Mouse (Mus musculus) ovary, adult 18-20 months (tissue): ENCODE measurements around the gene Ankrd10.
"Not testable (repeated sequence)": the region's sequence is repeated elsewhere in the genome, so short reads cannot be mapped to it uniquely, and the experiment has no call there.

ENCODE experiments used
- DNase-seq: peaks from one replicate; pipeline ENCODE4 v3.0.0; 2022; ENCODE audit warnings: low spot score, mixed read lengths

Gene Ankrd10

DNA sequence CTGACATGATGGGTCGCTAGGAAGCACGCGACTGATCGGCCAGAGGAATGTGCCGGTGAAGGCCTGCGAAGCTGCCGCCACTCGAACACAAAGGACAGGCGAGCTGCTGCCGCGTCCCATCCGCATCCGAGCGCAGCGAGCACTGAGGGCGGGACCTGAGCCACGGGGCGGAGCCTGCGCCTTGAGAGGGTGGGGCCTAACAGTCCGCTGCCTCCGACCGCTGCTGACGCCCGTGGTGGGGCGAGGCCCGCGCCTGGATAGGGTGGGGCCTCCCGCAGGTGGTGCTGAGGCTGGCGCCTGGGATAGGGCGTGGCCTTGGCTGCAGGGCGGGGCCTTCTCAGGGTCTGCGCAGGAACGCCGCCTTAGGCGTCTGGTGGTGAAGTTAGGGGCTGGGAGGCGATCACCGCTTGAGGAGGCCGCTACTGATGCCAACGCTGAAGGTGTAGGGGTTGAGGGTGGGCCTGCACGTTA lies at the start of gene Ankrd10:
Ankrd10 (minus strand) TSS at position 147 of the 471 bp plus-strand sequence.
- peak; percentile 98 for DNase-seq

DNA sequence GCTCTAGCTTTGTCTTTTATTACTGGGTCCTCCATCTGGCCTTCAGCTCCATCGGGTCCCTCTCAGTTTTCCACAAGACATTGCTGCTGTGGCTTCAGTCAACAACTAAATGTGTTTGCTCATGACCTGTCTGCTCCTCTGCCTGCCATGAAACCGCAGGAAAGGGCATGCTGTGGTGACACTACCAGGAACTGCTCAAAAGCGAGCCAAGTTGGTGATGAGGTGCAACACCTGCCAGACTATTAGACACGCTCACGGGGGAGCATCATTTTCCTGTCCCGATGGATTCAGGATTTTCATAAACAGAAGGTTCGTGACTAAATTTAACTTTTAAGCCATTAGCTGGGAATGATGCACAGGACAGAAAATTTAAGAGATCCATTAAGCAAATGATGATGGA lies 49.0 kb upstream of the Ankrd10 start:
- DNase-seq: no peak

DNA sequence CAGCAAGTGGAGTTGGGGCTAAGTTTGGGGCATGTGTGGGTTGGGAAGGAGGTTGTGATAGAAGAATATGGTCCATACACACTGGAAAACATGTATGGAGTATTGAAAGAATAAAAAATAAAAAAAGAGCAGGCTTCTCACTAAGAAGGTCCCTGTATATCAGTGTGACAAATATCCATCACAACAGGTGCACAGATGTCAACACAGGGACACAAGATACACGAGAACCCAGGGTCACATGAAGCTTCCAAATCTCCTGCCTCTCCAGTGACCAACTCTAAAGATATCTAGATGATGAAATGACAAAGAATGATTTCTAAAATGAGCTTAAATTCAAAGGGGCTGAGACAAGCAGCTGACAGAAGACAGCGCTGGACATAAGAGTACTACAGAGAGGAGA lies 32.8 kb upstream of the Ankrd10 start:
- DNase-seq: no peak

DNA sequence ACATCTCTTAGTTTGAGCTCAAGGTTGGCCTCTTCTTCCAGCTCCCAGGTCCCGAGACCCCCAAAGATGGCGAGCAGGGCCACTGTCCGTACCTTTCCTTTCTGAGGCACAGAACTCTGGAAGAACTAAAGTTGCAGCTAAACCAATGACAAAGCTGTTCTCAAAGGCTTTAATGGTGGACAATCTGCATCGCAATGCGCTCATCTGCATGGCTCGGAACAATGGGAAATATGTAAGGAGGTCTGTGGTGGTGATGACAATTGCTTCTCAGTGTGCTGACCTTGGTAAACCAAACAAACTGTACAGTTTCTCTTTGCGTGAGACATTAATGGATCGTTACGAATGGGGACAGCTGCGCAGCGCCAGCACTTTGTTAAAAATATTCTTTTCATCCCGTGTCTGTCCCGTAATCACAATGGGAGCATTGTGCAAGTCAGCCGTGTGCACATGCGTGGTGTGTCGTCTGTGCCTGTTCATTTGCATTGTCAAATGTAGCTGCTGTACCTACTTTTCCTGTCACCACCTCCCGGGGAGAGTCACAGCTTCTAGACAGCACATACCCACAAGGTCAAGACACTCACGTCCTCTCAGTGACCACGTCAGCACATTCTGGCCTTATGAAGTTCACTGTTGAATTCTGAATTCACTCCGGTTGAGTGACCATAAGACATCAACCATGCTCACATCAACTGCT lies 30.6 kb upstream of the Ankrd10 start:
- not testable (repeated sequence) for DNase-seq

DNA sequence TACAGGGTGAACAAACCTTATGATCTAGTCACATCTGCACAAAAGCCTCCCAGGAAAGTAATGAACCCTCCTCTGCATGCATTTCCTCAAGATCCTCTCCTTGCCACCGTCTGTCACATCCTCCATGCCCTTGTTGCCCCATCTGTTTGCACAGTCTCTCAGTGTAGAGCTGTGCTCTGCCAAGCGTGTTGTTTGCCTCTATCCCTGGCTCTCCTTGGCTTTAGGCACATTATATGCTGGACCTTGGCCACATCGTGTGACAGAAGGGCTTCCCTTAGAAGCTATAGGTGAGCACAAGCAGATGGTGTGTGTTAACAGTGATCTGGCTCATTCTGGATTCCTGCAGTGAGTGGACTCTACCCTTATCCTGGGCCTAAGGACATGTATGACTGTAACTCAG lies 26.4 kb upstream of the Ankrd10 start:
- no peak for DNase-seq

DNA sequence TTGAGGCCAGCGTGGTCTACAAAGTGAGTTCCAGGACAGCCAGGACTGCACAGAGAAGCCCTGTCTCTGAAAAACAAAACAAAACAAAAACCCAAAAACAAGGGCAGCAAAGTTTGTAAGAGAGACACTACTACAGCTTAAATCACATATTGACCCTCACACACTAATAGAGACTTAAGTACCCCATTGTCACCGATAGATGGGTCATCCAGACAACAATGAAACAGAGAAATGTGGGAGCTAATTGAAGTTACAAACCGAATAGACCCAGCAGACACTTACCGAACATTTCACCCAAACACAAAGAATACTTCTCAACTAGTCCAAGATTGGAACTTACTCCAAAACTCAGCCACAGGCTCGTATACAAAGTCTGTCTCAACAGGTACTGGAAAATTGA lies 14.5 kb upstream of the Ankrd10 start:
- no peak for DNase-seq

DNA sequence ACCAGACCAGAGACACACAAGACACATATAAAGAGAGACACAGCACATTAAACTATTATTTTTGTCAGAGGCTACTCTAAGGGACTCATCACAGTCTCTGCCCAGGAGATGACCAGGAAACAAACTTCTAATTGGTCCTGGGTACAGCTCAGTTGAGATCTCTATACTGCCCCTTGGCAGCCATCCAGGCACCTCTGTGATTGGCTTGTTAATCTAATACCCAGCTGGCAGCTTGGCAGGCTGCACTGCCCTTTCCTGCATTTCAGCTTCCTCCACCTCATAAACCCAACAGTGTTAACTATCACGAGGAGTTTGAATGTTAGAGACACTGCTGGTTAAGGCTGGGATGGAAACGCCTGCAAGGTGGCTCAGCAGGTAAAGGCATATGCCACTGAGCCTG lies 7.6 kb upstream of the Ankrd10 start:
- no peak for DNase-seq

DNA sequence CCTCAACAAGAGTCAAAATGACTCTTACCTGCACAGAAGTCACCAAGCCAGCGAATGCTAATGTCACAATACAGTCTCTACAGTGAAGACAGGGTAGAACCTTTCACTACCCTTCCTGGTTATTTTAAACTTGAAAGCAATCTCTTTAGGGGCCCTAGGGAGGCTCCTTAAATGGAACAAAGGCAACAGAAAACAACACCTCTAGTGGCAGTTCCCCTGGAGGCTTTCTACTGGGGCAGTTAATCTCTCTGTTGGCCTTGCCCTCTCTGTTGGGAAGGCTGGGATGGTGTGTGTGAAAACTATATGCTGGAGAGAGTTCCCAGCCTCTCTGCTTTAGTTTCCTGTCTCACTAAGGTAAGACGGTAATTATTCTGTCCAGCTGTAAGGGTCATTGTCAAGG lies 5.0 kb upstream of the Ankrd10 start:
- no peak for DNase-seq

DNA sequence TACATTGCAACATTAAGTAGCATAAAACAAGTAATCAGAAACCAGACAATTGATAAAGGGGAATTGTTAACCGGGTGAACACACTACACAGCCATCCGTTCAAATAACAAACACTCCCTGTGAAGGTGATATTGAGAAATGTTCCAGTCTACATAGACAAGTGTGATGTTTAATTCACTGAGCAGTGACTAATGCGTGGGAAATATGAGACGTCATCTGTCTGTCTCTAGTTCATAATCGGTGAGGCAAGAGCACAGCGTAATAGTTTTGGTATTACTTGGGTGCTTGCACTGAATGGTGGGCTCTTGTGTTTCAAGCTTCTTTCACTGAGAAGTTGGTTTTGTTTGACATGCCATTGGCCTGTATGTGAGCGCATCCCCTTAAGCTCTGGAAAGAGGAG lies 2.0 kb upstream of the Ankrd10 start:
- DNase-seq: no peak

DNA sequence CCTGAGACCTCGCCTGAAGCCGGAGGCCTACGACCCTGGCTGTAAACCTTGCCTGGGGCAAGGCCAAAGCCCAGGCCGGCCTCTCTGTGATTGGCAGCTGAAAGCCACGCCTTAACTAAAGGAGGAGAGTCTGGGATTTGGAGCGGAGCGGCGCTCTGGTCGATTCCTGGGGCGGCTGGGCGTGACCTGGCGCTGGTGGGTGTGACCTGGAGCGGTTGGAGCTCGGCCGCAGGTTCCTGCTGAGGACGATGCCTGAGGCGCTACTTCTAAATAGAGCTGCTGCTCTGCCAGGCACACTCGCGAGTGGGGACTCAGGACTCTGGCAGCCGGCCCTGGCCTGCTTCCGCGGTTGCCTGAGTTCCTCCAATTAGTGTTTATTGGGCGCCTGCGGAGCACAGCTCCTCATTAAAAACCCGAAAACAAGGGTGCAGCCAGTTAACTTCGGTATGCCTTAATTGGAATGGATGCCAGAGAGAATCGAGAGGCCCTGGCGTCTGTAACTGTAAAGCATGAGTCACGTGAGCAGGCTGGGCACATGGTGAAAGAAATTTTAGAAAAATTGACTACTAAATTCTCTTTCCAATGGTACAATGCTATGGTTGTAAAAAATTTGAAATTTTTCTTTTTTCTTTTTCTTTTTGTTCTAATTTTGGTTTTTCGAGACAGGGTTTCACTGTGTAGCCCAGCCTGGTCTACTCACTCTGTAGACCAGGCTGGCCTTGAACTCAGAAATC lies 934 bp upstream of the Ankrd10 start:
- peak; percentile 85 for DNase-seq

DNA sequence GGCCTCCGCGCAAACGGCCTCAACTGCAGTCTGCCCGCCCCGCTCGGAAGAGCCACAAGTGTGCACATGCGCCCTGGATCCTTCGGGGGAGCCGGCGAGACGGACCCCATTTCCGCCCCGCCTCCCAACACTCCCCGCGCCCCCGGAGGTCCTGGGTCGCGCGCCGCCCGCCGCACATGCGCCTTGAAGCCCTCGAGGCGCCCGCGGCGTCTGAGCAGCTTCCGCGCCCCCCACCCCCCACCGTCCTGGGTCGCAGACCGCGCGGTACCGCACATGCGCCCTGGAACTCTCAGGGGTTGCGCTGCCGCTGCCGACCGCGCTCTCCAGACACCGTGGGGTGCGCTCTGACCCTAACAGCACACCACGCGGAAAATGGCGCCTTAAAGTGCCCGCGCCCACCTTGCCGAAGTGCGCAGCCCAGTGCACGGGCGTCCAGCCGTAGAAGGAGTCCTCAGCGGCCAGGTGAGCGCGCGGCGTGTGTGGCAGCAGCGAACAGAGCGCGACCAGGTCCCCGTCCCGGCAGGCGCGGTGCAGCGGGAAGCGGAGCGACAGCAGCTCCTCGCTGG lies 462 bp downstream of the Ankrd10 start:
- peak; percentile 87 for DNase-seq

DNA sequence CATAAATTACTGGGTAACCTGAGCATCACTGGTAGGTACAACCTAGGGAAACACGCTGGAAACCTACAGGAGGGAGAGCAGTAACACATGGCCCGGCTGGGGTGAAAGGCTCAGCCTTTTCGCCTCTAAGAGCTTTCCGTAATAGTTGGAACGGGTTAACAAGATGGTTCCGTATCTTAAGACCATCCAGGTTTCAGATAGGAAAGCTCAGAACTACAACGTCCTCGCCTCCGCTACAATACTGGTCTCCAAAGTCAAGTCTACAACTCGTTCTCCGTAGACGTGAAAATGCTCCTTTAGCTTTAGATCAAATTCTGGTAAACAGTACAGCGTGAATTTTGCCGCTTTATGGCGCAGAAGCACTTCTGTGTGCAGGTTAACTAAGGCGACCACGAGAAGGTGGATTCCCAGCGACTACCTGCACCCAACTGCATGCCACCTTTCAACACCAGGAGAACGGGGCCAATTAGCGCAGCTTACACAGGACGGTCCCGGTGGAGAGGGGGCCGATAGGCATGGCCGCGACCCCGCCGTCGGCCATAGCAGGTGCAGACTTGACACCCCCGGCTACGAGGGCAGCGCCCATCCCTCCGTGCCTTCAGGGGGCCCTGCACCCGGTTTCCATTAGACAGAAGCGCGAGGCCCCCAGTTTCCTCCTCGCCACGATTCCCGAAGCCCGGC lies 1.1 kb downstream of the Ankrd10 start:
- DNase-seq: no peak

DNA sequence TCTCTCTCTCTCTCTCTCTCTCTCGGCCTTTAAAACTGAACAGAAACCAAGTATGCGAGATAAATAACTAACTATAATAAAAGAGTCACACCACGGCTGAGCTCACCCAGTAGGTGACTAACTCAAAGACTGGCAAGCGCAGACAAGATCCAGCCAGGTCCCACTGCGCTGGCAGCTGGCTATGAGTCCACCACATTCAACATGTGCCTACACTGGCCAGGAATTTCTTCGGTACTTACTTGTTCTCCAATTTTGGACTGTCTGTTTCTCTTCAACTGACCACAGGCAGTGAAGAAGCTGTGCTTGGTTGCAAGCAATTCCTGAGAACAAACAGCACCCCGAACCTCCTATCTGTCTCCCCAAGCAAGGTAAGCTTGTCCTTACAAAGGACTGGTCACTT lies 2.1 kb downstream of the Ankrd10 start:
- no peak for DNase-seq

DNA sequence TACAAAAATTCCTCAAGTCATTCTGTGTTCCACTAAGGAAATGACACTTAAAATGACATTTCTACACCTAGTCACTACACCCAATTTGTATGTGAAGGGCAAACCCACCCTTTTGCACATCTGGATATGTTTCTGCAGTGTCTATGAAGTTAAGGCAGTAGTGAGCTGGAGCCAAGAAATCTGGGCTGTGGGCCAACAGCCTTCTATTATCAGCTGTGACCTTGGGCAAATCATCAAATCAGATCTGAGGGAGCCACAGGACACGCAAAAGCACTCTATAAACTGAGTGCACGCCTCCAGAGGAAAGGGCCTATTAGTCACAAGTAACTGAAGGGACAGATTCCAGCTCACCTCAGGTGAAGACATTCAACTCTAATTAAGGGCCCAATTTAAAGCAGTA lies 3.2 kb downstream of the Ankrd10 start:
- peak; percentile 84 for DNase-seq

DNA sequence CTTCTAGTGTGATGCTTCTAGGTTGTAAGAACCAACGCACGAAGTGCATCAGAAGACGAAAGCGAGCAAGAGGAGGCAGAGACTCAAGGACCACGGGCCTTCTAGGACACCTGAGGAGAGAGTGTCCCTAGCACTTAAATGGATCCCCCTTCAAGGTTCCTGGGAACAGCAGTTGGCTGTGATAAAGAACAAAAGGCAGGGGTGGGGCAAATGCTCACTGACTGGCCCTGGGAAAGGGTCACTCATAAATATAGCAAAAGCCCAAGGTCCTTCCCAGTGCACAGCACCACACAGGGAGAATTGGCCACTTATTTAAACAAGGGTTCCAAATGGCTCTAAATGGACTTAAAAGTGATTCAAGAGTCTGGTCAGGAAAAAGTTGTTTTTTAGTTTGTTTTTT lies 6.4 kb downstream of the Ankrd10 start:
- peak; percentile 22 for DNase-seq

DNA sequence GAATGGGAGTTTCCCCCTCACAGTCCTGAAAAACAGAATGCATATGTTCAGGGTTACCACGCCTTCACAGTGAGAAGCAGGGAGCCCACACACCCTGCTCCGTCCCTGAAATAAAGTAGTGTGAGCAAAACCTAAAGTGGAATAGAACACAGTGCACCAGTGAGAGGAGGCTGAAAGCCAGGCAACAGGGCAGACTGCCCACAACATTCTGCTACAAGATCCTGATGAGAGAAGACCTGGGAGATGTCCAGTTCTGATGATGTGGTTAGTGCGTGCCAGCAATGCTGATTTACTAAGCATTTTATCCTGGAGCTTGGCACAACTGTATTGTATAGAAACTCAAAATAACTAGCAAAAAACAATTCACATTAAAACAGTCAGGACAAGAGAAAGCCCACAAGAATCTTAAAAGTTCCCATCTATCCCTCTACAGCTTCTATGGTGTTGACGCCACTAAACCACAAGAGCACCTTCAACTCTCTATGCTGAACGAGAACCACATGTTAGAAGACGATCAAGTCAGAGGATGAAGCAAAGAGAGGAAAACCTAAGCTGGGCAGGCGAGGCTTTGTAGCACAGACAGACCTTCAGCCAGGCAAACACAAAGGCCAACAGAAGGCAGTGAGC lies 6.9 kb downstream of the Ankrd10 start:
- DNase-seq: peak; percentile 15

DNA sequence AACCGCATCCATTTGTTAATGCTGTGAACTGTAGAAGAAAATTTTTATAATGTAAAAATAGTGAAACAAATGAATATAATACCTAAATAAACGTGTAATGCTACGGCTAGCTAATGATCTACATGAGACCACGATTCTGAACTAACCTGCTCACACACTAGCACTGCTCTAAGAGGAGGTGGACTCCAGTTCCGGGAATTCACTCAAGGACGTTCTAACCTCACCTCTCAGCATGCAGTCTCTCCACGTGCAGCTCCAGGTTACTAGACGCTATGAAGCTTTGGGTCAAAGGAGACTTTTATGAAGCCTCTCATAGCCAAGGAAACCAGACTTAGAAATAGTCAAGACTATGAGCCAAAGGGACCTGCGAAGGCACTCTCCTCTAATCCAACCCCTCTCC lies 7.8 kb downstream of the Ankrd10 start:
- no peak for DNase-seq

DNA sequence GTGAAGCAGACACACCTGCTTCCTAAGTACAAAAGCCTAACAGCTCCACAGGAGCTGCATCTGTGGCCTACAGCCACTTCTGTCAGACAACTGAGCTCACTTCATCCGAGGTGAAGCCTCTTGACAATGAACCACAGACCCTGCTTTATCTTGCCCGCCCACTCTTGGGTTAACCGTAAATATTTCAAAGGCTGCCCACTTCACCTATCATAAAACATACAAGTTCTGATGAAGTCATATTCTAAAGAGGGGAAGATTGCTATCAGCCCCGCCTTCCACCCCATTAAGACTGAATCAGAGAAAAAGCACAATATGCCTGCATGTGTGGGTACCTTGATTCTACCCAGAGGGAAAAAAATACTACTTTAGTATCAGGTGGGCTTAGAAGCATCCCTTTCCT lies 10.5 kb downstream of the Ankrd10 start:
- DNase-seq: no peak

DNA sequence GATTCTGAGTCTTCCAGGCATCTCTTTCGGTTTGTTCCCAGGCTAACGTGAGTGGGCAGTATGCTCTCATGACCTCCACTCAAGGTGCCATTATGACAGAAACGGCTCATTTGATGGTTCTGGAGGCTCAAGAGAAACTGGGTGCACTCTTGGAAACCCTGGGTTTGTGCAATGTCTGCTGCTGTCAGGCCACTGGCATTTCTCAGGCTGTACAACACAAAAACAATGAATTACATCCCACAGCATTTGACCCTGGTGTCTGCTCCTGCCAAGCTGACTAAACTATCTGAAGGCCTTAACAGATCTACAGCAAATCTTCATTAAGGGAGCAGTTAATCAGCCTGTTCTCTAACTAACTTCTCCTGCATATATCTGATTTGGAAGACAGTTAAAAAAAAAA lies 16.5 kb downstream of the Ankrd10 start:
- DNase-seq: no peak

DNA sequence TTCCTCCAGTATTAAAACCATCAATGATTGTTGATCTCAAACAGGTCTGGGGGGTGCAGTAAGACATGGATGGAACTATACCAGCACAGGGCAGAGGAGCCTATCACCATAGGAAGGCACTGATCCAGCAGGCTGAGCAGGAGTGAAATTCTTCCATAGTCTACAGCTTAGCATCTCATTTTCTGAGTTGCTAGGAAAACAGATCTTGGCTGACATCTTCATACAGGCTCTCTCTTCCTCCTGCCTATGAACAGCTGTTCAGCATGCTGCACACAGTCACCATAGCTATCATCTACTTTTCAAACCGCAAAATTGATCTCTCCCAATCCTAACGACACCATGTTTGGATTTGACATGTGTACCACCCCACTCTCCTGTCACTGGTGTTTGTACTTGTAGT lies 17.5 kb downstream of the Ankrd10 start:
- DNase-seq: no peak

DNA sequence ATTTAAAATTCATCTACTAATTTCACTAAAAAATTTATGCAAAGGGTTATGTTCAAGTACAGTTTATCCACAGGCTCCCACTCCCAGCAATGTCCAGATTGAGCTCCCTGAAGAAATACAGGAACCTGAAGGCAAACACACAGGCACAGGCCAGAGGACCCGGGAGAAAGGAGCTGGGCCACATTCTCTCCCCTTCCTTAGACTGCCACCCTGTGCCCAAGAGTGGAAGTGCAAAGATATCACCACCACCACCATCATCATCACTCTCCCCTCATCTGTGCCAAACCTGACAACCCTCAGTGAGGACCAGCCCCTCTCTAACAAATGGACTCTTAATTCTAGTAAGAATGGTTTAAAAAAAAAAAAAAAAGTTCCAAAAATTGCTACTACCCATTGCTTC lies 19.3 kb downstream of the Ankrd10 start:
- no peak for DNase-seq

DNA sequence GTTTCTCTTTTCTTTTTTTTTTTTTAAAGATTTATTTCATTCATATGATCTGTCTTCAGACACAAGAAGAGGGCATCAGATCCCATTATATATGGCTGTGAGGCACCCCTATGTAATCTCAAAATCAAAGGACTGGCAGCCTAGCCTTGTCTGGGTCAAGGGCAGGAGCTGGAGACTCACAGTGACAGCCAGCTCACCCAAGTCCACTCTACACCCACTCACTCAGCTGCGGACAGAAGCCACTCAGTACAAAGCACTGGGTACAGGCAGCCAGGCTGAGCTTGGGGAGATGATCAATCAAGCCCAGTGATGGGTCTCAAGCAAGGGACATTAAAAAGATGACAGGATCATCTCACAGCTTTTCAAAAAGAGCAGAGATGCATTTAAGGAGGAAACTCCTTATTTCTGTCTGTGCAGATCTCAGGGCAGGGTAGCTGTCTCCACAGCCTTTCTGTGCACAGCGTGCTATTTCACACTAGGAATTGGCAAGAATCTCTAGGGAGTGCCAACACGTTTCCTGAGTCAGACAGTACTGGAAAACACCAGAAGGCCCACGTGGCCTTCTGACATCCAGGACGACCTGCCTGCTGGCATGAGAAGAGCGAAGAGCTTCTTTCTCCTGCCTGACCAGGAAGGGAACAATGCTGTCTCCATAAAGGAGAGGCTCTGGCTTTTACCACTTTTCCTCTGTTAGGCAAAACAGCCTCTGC lies 21.3 kb downstream of the Ankrd10 start:
- no peak for DNase-seq
